Mouse (Mus musculus) B cell, adult 2 months (primary cell): ENCODE results near the gene Fam174b.

Source experiments
- DNase-seq, 2 experiments: peaks; one replicate each; pipeline ENCODE4 v3.0.0; 2022

Gene Fam174b

GRCm38 (mm10) chr7:73816255-73816996 lies 76.3 kb downstream of the Fam174b start:
- DNase-seq, result no peak

GRCm38 (mm10) chr7:73819366-73819765 lies 79.3 kb downstream of the Fam174b start:
- DNase-seq, result no peak
